Mouse (Mus musculus) lung, postnatal 14 days (tissue): ENCODE results near the gene Ssh2.

Source experiments
- DNase-seq: peaks from one replicate; pipeline ENCODE4 v3.0.0; 2021

The Ssh2 gene

DNA sequence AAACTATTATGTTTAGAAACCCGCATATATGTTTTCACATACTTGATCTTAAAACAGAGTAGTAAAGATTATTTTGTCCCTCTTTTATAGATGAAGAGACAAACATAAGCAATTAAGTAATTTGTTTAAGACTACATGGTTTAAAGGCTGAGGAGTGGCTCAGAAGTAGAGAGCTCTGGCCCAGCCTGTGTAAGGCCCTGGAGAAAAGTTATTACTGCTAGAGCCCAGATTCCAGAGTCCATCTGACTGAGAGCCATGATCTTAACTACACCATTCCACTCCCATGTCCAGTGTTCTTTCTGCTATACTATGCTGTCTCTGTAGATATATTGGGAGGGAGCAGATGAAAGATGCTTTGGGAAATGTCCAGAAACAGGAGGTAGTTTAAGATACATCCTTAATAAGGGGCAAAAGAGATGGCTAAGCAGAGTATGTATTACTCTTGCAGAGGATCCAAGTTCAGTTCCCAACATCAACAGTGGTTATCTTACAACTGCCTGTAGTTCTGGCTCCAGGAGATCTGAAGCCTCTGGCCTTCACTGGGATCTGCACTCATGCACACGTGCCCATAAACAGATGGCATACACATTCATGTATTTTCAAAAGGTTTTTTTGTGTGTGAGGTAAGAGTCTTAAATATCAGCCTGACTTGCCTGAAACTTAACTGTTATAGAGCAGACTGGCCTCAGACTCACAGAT is 198.2 kb downstream of the Ssh2 start:
- DNase-seq: no peak

DNA sequence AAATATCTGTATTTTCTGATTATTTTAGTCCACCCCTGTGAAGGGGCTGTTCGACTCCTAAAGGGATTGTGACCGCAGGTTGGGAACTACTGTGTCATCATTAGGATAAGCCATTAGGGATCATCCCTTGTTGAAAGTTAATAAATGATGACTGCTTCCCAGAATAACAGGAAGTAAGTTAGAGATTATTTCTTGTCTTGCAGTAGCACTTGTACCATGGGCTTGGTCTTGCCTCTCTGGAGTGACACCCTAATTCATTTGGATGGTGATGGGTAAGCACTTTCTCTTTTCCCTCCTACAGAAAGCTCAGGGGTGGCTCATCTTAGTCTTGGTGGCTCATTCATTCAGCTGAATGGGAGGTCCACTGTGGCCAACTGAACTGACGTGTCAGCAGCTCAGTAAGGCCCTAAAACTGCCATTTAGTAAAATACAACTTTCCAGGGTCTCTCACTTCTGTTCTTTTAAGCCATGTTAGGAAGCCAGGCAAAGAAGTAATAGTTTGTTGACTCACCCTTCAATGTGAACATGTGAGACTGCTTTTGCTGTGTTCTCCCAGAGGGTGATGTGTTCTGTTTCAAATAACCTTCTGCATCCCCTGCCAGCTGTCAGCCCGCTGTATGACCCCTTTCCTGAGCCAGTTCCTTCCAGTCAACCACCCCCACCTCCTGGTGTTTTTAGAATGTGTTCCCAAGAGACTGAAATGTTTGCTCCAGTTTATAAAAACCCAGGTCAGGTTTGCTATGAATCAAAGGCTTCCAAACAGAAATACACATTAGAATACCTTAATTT is 200.3 kb downstream of the Ssh2 start:
- DNase-seq: peak; percentile 26

DNA sequence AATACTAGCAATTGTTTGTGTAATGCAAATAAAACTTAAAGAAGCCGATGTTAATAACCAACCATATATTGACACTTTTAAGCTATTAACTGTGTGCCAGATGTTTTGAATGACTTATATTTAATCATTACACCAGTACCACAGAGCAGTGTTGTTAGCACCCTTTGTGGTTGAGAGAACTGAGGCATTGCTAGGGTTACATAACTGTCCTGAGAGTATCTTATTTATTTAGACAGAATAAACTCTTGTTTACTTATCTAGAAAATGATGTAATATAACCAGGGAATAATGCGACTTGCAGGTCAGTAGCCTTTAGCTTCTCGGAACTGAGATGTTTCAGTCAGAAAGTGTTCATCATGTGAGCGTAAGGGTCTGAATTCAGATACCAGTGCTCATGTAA is 201.9 kb downstream of the Ssh2 start:
- no peak for DNase-seq

DNA sequence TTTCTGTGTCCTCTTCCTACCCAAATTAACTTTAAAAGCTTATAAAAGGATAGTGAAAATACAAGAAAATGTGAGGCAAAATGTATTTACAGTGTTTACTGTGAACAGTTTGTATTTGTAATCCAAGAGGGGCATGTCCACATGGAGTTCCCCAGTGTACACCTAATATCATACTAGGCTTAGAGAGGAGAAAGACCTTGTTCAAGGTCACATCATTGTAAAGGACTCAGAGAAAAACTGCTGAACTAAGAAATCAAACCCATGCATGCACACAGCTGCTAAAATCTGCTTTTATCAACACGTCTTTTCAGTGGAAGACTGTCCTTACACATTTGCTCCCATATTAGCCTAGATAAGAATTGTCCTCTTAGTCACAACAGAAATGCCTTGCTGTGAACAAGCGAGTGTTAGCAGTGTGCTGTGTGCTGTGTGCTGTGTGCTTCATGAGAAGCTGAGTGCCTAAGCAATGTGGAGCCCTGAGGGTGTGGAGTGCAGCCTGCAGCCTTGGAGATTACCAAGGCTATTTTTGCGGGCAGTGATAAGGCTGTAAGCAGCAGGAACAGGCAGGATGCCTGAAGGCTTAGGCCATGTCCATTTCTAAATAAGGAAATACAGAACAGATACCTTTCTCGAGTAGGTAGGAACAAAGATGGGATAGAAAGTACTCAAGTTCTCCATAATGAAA is 207.2 kb downstream of the Ssh2 start:
- DNase-seq: no peak

DNA sequence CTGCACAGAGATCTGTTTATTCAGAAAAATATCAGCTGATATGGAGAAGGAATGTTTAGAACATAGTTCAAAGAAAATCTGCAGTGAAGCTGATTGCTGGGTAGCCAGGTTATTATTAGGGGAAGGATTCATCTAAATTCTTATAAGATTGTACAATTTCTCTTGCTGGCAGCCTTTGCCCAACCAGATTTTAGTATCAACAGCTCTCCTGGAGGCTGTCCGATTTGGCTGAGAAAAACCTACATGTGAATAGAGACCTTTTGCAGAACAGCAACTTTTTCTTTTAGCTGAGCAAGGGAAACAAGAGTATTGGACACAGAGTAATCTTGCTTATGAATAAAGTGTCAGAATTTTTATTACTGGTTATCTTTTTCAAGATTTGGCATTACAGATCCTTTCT is 212.4 kb downstream of the Ssh2 start:
- DNase-seq: no peak

DNA sequence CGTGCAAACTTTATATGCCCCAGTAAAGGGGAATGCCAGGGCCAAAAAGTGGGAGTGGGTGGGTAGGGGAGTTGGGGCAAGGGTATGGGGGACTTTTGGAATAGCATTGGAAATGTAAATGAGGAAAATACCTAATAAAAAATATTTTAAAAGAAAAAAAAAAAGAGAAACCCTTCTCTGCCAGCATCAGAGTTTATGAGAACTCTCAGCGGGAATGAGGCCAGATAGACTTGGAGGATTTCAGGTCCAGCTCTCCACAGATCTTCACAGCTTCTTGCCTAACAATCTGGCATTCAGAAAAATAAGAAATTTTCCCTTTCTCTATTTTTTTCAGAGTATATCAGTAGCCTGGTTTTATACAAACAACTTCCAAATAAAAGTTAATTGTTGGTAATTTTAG is 220.9 kb downstream of the Ssh2 start:
- no peak for DNase-seq

DNA sequence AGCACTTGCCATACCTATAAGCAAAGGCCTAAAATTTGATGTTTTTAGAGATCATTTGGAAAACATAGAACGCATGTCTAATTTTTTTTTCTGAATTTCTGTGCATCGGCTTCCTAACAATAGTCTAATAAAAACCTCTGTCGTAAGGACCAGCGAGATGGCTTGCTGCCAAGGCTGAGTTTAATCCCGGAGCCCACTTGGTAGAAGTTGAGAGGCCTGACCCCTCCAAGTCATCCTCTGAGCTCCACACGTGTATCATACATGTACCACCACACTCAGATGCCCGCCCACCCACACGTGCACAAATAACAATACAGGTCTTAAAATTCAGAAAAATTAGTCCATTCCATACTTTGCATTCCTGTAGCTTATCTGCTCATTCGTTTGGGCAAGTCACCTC is 224.0 kb downstream of the Ssh2 start:
- DNase-seq: no peak

DNA sequence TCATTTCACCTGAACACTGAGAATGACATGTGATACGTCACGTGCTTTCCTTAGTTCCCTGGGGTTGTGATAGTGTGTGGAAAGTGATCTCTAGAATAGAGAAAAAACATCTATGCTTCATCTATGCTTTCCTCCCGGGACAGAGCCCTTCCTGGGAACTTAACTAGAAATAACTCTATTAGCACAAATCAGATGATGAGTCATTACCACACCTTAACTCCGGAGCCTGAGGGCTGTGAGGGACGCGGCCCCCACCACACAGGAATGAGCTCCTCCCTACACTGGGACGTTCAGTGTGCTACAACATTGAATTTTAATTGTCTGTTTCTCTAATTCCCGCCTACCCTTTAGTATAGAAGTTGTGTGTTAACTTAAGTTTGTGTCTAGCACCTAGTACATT is 224.9 kb downstream of the Ssh2 start:
- DNase-seq: no peak

DNA sequence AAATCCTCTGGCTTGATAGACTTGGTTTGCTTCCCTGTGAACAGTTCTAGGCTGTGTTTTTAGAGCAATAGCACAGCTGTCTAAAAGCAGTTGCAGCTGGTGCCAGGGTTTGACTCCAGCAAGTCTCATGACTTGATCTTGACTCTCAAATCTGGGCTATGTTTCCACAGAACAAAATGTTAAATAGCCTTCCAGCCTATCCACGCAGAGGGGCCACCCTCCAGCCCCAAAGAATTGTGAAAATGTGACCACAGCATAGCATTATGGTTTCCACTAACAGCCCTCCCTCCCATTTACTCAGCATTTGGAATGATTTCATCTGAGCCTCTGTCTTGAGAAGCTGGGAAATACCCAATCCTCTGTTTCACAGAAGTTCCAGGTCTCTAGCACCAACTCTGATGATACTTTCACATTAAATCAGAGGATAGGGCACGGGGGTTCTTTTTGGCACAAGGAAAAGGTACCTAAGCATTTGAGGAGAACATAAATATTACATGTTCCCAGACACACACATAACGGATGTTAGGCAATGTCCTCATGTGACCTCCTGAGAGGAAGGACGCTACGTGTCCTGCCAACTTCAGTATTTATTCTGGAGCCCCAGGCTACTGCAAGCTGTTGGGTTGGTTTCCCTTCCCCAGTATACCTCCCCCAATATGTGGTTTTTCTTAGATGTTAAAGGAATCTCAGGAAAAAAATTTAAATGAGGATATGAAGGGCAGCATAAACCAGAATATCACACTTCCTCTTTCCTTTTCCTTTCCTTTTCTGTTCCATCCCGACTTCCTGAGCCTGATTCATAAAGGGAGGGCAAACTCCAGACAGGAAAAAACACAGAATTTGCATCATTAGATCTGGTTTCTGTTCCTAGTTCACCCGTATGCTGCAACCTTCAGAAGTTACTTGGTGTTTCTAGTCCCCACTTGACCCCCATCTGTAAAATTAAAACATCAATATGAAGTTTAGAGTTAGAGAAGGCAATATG is 226.4 kb downstream of the Ssh2 start:
- DNase-seq: peak; percentile 68

DNA sequence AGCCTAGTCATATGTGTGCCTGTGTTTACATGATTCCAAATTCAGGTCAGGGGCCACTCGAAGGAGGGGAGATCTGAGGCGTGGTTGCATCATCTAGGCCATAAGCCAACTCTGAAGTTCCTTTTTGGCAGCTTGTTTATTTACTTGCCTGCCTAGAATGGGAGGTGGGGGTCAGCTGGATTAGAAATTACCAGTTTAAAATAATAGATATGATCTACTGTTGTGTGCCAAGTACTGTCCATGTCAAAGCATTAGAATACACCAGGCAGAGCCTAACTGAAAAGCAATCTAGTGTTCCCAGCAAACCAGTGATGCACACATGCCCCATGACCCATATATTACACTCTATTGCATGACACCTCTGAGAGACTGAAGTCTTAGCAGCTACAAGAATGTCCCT is 228.9 kb downstream of the Ssh2 start:
- peak; percentile 80 for DNase-seq

DNA sequence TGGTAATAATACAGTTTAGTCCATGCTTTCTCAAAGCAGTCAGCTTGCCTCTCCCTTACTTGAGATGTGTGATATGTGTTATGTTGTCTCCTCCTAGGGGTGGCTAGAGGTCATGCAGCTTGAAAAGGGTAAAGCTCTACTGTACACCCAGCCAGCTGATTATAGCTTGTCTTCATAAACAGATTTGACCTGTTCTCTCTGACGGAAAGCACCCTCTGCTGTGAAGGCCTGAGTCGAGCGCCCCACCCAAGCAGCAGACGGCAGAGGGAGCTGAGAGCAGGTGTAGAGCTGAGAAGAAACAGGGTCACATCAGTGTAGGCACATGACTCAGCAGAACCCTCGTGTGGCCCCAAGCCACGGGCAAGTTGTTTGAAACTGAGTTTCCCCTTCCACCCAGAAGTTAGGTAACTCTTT is 230.5 kb downstream of the Ssh2 start:
- peak; percentile 65 for DNase-seq

DNA sequence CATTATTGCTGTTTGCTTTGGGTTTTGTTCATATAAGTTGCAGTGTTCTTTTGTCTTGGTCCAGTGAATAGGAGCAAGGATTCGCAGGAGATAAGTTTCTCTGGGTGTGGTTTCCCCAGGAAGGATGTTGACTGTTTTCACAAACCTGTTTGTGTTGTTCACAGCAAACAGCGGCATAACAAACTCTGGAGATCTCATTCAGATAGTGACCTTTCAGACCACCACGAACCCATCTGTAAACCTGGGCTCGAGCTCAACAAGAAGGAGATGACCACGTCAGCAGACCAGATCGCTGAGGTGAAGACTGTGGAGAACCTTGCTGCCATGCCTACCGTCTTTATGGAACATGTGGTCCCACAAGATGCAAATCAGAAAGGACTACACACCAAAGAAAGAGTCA is 233.1 kb downstream of the Ssh2 start:
- no peak for DNase-seq

DNA sequence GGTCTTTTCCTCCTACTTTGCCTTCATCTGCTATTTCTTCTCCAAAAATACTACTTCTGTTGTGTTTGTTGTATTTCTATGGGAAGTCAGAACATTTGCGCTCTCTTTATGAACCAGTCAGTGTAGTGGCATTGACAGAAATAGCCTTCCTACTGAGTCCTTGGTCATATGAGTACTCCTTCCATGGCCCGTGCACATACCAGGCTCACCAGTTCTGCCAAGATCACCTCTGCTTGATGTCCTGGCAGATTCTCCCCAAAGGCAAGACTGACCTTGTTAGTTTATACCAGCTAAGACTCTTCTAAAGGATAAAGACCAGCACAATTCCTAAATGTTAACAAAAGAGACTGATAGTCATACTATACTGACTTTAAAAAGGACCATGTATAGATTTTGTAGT is 235.6 kb downstream of the Ssh2 start:
- DNase-seq: no peak

DNA sequence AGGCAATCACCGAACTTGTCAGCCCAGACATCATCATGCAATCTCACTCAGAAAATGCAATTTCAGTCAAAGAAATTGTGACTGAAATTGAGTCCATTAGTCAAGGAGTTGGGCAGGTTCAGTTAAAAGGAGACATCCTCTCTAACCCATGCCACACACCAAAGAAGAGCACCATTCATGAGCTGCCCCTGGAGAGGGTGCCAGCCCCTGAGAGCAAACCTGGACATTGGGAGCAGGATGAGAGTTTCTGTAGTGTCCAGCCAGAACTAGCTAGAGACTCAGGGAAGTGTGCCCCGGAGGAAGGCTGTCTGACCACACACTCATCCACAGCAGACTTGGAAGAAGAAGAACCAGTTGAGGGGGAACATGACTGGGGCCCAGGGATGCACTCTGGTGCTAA is 237.3 kb downstream of the Ssh2 start:
- no peak for DNase-seq

DNA sequence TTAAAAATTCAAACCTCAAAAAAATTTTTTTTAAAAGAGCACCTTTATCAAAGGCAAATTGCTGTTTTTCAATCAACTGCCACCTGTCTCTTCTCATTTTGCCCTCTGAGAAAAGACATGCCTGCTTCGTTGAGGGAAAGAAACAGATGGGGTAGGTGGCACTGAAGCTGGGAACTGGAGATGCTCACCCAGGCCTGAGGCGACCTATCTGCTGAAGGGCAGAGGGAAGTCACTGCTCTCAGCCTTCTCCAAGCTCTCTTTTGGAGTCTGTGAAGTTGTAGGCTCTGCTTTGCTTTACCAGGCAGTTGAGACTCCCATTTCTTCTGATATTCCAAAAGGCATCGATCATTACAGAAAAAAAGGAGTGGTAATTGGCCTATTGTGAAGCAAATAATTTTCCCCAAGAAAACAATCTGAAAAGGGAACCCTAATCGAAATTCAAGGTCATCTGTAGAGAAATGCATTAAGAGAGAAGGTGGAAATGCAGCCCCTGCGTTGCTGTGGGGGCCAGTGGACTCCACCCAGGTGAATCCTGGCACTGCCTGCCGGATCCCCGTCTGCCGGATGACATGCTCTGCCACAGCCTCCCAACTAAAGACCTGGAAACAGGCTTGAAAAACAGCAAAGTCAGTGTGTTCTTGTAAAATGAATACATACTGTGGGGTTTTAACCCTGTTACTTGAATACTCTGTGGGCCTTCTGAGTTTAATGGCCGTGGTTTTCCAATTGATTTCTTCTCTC is 239.9 kb downstream of the Ssh2 start:
- DNase-seq: no peak

DNA sequence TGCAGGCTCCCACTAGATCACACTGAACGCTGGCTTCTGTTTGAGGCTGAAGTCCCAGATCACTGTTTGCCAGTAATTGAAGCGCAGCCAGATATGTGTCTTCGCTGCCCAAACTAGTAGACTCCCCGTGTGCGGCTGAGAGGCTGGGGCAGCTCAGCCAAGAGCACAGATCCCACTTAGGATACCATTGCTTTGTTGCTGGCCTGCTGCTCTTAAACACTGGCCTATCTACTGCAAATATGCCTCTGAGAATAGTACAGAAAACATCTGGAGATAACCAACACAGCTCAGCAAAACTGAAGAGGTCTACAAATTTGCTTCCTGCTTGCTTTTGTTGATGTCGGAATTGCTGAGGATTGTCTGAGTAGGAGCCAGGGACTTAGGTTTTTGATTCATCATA is 240.8 kb downstream of the Ssh2 start:
- DNase-seq: peak; percentile 43

DNA sequence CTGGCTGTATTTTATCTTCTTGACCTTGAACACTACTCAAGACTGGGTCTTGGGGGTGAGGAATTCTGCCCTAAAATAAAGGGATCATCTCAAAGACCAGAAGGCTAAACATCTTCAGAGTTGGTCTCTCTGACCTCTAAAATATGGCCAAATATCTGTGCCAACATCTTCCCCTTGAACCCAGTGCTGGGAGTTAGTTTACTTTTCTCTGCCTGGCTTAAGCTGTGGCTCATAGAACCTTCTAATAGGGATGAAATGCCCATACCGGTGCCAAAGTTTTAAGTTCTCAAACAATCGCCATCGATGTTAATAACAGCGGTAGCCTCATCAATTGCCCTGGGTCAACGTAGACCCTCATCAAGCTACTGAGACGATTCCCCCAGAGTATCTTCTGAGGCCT is 245.8 kb downstream of the Ssh2 start:
- DNase-seq: no peak

DNA sequence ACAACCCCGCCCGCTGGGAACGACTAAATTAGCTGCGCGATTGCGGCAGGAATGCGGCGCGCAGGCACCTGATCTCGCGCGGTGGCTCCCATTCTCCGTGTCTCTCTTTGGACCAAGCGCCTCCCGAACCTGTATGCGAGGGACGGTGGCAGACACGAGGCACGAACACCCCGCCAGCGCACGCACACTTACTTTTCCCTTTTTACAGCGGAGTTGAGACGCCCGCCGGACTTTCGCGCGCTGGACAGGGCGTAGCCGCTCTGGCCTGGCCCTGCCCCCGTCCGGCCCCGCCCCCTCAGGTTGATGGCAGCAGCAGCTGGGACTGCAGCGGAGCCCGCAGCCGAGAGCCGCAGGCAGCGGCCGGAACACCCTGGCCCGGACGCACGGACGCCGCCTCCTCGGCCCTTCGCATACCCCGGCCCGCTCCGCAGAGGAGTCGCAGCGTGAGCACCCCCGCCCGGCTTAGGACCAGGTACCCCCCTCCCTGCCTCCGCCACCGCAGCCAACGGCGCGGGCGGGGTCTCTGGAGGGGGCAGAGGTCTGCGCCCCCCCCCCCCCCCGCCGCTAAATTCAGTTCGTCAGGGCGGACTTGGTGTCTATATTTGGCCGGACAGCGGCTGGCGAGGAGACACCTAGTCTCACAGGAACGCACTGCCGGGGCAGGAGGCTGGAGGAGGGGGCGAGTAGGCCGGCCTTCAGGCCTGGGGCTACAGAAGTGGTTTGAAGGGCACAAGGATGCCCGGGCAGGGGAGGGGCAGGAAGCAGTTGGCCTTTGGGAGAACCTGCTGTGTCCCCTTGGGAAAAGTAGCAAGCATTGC is 246.4 kb downstream of the Ssh2 start, which contains the start of gene Coro6:
Gene Coro6, plus strand, starts transcription at position 129 of the 818 bp plus-strand sequence.
- peak; percentile 82 for DNase-seq

DNA sequence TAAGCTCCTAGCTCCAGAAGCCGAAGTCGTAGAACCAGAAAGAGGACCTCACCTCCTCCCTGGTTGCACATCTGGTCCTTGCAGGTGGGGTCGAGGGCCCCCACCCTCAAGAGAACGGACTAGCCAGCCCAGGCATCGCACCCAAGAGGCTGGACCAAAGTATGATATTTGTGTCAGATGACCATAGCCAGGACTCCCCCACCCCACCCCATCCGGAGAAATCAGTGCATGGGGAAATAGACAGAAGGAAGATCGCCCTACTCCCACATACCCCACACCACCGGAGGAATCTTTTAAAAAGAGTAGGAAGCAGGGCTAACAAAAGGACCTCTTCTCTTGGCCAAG is 247.0 kb downstream of the Ssh2 start:
- no peak for DNase-seq

DNA sequence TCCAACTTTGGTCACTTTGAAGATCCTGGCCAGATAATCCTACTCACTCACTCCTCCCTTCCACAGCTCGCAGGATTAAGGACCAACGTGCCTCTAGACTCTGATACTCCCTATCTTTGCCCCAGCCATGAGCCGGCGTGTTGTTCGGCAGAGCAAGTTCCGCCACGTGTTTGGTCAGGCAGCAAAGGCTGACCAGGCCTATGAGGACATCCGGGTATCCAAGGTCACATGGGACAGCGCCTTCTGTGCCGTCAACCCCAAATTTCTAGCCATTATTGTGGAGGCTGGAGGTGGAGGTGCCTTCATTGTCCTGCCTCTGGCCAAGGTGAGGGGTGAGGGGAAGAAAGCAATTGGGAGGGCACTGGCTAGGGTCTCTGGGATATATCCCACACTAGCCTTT is 247.7 kb downstream of the Ssh2 start:
- no peak for DNase-seq

DNA sequence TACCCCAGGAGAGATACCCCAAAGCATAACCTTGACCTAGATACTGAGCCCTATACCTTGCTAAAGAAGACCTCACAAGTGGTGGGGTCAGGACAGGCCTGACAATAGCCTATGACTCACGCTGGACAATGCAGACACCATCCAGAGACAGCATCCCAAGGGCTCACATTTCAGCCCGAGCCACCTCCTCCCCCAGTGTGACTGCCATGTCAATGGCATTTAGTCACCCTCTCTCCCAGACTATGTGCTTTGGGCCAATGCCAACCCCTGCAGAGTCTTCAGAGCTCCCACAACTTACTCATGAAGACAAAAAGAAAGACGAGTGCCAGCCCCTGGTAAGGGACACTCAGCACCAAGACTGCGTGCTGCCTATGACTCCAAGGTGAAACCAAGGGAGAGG is 248.6 kb downstream of the Ssh2 start:
- no peak for DNase-seq
